Mouse (Mus musculus) testis, adult 2 months (tissue): Measurements from ENCODE around the gene Sipa1l1. TPM values are rescaled to one million over a fixed set of nuclear protein-coding genes. Genes with fewer than 3 reads are reported as not detected.

ENCODE experiments used
- H3K27ac ChIP-seq: fragments of 200-500 bp; 2 replicates; pipeline ENCODE4 v1.5.1; 2012; ENCODE audit warnings: low read depth, low read length; ENCODE audit not compliant: control insufficient read depth, insufficient read depth
- H3K27me3 ChIP-seq: fragments of 200-500 bp; 2 replicates; pipeline ENCODE4 v1.6.1; 2012; ENCODE audit warnings: mild to moderate bottlenecking, low read length, moderate library complexity; ENCODE audit not compliant: control insufficient read depth, insufficient read depth
- H3K36me3 ChIP-seq: fragments of 200-500 bp; 2 replicates; pipeline ENCODE4 v1.6.1; 2012; ENCODE audit warnings: mild to moderate bottlenecking, low read length; ENCODE audit not compliant: control insufficient read depth, insufficient read depth
- H3K4me1 ChIP-seq: fragments of 200-500 bp; 2 replicates; pipeline ENCODE4 v1.6.1; 2012; ENCODE audit warnings: low read length; ENCODE audit not compliant: control insufficient read depth, insufficient read depth
- H3K4me3 ChIP-seq: fragments of 200-500 bp; 2 replicates; pipeline ENCODE4 v1.5.1; 2012; ENCODE audit warnings: low read depth, mild to moderate bottlenecking, low read length, moderate library complexity, mixed read lengths; ENCODE audit not compliant: control insufficient read depth
- CTCF ChIP-seq: fragments of 200-500 bp; IDR thresholded peaks from 2 replicates; pipeline ENCODE4 v1.5.1; 2012; ENCODE audit warnings: low read depth, mild to moderate bottlenecking, inconsistent platforms, low read length, moderate library complexity; ENCODE audit not compliant: control insufficient read depth, insufficient read depth, insufficient replicate concordance
- POLR2A ChIP-seq: fragments of 200-500 bp; IDR thresholded peaks from 2 replicates; pipeline ENCODE4 v1.6.1; 2012; ENCODE audit warnings: low read depth, mild to moderate bottlenecking, inconsistent platforms, low read length, moderate library complexity; ENCODE audit not compliant: control insufficient read depth
- polyA plus RNA-seq: library from polyadenylated mRNA; depleted of rRNA; stranded (reverse); fragments of >200 nt; gene quantifications from 2 replicates; pipeline ENCODE4 v1.2.3, GENCODE M21; 2012

Gene Sipa1l1
- polyA plus RNA-seq, 1 experiment: 19.5 TPM

DNA sequence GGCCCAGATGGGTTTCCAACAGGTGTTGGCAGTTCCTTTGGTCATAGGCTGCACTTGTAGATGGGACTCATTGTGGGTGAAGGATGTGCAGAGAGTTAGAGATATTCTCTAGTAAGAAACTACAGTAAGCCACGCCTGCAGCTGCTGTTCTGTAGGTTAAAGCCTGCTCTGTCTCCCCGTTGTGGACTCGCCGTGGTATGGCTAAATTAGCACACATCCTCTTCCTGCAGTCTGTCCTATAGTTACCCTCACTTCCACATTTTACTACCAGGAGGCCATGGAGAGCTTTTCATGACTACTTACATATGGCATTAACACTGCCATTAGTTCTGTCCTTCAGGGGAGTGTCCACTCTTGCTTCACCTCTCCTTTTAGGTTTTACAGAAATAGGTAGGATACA lies 232.3 kb downstream of the Sipa1l1 start:
- Histone ChIP-seq H3K36me3 (no peaks in the 10 kb centered on the region), H3K27ac (no peak overlapping the region), H3K27me3 (no peaks in the 10 kb centered on the region), H3K4me1 (no peaks in the 10 kb centered on the region), H3K4me3 (no peak overlapping the region)
- TF ChIP-seq CTCF (no peak), POLR2A (no peak)

DNA sequence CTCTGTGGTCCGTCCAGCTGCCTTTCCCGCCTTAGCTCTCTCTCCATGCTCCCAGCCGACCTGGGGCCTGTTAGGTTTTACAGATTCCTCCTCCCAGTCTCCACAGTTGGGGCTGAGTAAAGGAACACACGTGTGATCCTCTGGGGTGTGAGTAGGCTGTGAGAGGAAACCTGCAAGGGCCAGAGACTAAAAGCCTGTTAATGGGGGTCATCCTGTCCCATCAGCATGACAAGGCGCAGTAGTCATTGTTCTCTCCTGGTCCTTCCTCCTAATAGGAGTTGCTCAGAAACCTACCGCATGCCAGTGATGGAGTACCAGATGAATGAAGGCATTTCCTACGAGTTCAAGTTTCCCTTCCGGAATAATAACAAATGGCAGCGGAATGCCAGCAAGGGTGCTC lies 233.5 kb downstream of the Sipa1l1 start:
- TF ChIP-seq CTCF (no peak), POLR2A (no peak)
- no peaks in the 10 kb centered on the region for H3K36me3 ChIP-seq
- no peak overlapping the region for H3K4me3 ChIP-seq
- H3K27me3 ChIP-seq: no peaks in the 10 kb centered on the region
- H3K4me1 ChIP-seq: no peaks in the 10 kb centered on the region
- no peak overlapping the region for H3K27ac ChIP-seq

DNA sequence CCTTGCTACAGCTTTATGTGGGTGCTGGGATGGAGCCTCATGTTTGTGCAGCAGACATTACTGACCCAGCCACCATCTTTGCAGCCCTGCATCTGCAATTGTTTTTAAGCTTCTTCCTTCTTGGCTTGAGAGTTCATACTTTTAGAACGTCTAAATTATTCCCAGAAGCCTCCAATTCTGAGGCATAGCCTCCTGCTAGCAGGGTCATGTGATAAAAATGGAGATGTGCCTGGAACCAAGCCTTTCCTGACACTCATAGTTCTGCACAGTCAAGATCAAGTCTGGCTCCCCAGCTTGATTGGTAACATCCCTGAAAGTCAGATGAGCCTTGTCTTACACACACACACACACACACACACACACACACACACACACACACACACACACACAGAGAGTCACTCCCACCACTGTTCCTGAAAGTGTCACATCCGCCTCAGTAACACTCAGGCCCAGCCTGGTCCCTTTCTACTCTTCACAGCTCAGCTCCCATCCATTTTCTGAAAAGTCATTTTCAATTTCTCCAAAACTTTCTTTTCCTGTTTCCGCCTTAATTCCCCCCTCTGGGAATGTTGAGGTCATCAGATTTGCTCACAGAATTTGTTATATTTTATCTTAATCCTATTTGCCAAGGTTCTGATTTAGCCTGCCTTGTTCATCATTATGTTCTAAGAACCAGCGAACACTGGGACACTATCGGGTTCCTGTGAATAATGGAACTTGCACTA lies 238.6 kb downstream of the Sipa1l1 start:
- no peak for TF ChIP-seq CTCF
- no peak for TF ChIP-seq POLR2A
- Histone ChIP-seq H3K27me3 (no peaks in the 10 kb centered on the region), H3K4me3 (no peak overlapping the region), H3K4me1 (no peaks in the 10 kb centered on the region), H3K36me3 (no peaks in the 10 kb centered on the region), H3K27ac (no peak overlapping the region)

DNA sequence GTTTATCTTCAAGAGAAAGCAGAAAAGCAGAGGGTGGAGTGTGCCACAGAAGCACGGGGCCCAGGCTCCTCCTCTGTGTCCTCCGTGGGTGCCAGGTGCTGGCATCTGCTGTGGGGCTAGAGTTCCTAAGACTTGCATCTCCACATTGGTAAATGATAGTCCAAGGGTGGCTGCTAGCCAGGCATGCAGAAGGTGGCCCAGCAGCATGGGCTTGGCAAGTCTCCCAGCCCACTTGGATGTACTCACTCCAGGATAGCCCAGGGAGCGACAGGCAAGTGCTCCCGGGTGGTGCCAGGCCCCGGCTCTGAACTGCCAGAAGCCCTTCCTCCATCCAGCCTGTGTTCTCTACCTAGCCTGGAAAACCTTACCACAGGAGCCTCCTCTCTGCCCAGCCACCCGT lies 239.4 kb downstream of the Sipa1l1 start:
- Histone ChIP-seq H3K4me1 (no peaks in the 10 kb centered on the region), H3K4me3 (no peak overlapping the region), H3K27ac (no peak overlapping the region), H3K36me3 (no peaks in the 10 kb centered on the region), H3K27me3 (no peaks in the 10 kb centered on the region)
- TF ChIP-seq CTCF: no peak
- no peak for TF ChIP-seq POLR2A

DNA sequence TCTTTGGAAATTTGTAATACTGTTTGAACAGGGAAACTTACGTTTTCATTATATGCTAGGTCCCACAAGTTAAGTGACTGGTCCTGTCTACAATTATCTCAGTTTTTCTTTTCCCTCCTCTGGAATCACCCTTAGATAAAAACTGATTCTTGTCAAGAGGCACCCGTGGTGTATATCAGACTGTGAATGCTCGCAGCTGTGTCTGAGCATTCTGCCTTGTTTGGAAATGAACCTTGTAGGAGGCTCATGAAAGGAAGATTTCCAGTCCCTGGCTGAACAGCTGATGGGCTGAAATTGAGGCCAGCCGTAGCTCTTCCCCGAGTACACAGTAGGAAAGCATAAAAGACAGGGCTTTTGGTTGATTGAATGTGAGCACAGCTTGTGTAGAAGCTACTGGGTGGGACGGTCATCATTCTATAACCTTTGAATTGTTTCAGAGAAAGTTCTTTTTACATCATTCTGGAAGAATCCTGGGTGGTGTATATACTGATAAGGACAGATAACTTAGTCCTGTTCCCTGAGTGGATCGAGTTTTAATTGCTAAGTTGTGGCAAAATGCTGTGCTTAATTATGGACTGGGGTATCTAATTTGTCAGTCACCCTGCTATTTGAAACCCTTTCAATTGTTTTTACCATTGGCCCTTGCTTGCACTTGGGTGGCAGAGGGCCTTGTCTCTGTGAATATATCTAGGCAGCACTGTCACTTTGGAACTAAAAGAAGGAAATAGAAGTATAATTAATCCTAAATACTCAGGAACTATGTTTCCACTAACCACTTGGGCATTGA lies 240.8 kb downstream of the Sipa1l1 start:
- Histone ChIP-seq H3K4me3 (no peak overlapping the region), H3K27ac (no peak overlapping the region), H3K4me1 (no peaks in the 10 kb centered on the region), H3K36me3 (no peaks in the 10 kb centered on the region), H3K27me3 (no peaks in the 10 kb centered on the region)
- TF ChIP-seq CTCF (no peak), POLR2A (no peak)

DNA sequence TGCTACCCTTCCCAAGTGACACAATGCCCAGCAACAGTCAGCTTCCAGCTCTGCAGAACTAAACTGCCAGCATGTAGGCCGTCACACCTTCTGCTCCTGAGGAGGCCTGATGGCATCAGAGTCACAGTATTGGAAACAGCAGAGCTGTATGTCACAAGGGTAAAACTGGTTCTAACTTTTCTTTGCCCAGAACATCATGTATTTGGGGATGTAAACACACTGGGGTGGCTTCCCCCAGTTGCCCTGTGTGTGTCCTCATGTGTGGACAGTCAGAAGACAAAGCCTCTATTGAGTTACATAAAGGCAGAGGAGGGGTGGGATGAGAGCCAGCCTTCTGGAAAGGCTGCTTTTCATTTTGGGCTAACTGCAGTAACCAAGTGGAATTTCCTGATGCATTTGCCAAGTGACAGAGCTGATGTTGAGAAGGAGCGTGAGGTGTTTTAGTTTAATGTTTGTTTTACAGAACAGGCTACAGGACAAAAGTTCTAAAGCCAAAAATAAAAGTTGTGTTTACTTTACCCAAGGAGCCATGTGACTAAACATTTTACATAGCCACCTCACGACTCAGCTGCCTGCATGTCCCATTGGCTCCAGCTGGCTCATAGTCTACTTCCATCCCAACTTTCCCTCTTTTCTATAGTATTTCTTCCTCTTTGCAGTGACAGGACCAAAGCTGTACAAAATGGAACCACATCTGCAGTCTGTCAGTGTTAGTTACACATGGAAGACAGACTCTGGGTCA lies 243.3 kb downstream of the Sipa1l1 start:
- Histone ChIP-seq H3K27ac (no peak overlapping the region; the same call in 1 of the 2 replicates), H3K4me1 (no peaks in the 10 kb centered on the region), H3K4me3 (no peak overlapping the region), H3K27me3 (no peaks in the 10 kb centered on the region), H3K36me3 (no peaks in the 10 kb centered on the region)
- TF ChIP-seq CTCF: no peak
- no peak for TF ChIP-seq POLR2A

DNA sequence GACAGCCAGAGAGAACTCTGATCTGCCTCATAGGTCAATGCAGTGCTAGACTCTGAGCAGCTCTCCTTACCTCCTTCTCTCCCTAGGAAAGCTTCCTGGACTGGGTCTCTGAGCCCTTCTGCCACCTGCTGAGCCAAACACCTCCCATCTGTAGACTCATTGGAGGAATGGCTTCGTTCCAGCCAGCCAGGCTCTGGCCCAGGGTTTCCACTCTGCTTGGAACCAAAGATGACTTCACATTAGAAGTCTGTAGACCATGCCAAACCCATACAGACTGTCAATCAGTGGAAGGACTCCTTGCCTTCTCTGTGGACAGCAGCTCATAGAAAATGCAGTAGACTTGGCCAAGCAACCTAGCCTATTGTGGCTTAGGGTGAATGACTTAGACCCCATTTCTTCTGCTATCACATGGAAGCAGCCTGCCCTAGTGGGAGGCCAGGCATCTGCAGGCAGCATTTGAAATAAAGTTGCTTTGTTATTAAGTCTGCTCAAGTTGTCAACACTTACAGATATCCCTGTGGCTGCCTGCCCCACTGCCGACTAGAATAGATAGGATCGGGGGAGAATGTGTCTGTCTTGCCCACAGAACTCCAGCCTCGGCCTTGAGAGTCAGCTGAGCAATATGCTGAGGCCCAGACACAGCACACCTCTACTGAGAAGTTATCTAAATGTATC lies 246.7 kb downstream of the Sipa1l1 start:
- Histone ChIP-seq H3K4me3 (no peak overlapping the region), H3K27me3 (no peaks in the 10 kb centered on the region), H3K27ac (peak overlapping the region; percentile 17; the same call in 1 of the 2 replicates), H3K36me3 (no peaks in the 10 kb centered on the region), H3K4me1 (no peaks in the 10 kb centered on the region)
- no peak for TF ChIP-seq CTCF
- no peak for TF ChIP-seq POLR2A
